Mouse (Mus musculus) megakaryocyte, embryonic 14.5 days (primary cell): Measurements from ENCODE around the gene Hsp90ab1.

ENCODE experiments used
- FLI1 ChIP-seq: IDR thresholded peaks from 2 replicates; pipeline ENCODE4 v1.6.1; 2012; ENCODE audit warnings: low read length, inconsistent platforms, mixed read lengths
- GATA1 ChIP-seq: IDR thresholded peaks from 3 replicates; pipeline ENCODE4 v1.6.1; 2012; ENCODE audit warnings: mixed read lengths, low read length, inconsistent platforms, borderline replicate concordance

GRCm38 (mm10) chr17:45538394-45538793 lies 34.7 kb downstream of the Hsp90ab1 start:
- TF ChIP-seq FLI1 = no peak
- TF ChIP-seq GATA1 = no peak
